Mouse (Mus musculus) kidney, adult 2 months (tissue): Measurements from ENCODE around the gene Cep350.

Experiments used
- CTCF ChIP-seq: fragments of 200-500 bp; conservative IDR thresholded peaks from 2 replicates; pipeline ENCODE4 v1.5.1; 2011; ENCODE audit warnings: low read depth, mild to moderate bottlenecking, control low read depth, low read length, moderate library complexity, mixed read lengths; ENCODE audit not compliant: insufficient read depth, insufficient read length
- POLR2A ChIP-seq: fragments of 200-500 bp; IDR thresholded peaks from one replicate; pipeline ENCODE4 v1.6.1; 2011; ENCODE audit warnings: low read depth, low read length, control low read depth

- TF ChIP-seq CTCF (no peak), POLR2A (no peak)
Observed at GRCm38 (mm10) chr1:156003201-156003935, 30.3 kb upstream of the Cep350 start.
